Mouse (Mus musculus) gastrocnemius, adult 18-20 months (tissue): ENCODE measurements around the gene Clic6. TPM values are rescaled to one million over a fixed set of nuclear protein-coding genes. Genes with fewer than 3 reads are reported as not detected.
"Not testable (repeated sequence)": the region's sequence is repeated elsewhere in the genome, so short reads cannot be mapped to it uniquely, and the experiment has no call there.

Experiments
- DNase-seq: peaks from one replicate; pipeline ENCODE4 v3.0.0; 2021; ENCODE audit warnings: low spot score
- total RNA-seq, 2 experiments: library from RNA; stranded (reverse); gene quantifications; 2 replicates each; pipeline ENCODE4 v1.2.3; 2021

Clic6 gene
- total RNA-seq, 2 experiments from 2014 or later = 0.14 TPM; not detected in 1

- no peak for DNase-seq
Measured at GRCm38 (mm10) chr16:92470706-92471105, 14.8 kb upstream of the Clic6 start, which contains the start of gene Rcan1. TSS of gene Rcan1 (minus strand) at chr16:92470867.

DNA sequence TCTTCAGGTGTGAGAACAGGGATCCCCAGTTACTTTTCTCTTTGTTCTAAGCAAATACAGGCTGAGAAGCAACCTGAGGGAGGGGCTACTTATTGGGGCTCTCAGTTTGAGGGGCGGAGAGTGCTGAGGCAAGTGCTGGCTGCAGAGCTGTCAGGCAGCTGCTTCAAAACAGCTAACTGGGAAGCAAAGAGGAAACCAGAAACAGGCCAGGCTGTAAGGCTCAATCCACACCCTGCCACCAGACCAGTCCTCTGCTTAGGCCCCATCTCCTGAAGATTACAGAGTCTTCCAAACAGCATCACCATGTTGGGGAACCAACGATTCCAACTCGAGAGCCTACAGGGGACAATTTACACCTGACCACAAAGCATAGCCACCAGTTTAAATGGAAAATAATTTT is 12.6 kb upstream of the Clic6 start:
- no peak for DNase-seq

GRCm38 (mm10) chr16:92475093-92475860 is 10.3 kb upstream of the Clic6 start:
- DNase-seq = no peak

DNA sequence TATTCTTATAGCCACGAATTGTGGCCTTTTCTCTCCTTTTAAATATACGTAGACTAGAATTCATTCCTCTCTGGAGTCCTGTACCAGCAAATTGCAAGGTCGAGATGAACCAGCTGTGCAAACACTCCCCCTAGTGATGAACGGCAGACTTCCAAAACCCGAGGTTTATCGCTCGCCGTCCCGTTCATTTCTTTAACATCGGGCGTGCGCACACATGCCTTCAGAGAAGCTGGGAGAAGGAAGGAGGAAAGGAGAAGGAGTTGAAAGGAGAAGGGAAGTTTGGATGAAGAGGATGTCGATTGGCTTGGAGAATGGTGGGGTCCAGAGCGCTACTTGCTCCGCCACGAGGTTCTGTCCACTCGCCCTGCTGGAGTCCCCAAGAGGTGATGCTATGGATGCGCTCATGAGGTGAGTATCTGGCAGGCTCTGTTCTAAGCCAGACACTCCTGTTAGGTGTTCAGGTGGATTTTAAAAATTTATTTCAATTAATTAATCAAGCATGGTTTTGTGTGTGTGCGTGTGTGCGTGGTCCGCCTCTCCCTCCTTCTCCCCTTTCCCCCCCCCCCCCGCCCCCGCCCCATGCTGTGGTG is 6.9 kb upstream of the Clic6 start:
- DNase-seq = peak; percentile 70

- DNase-seq = no peak
Measured at GRCm38 (mm10) chr16:92487086-92487485, 1.6 kb downstream of the Clic6 start.

- peak; percentile 52 for DNase-seq
Measured at GRCm38 (mm10) chr16:92487489-92487888, 2.0 kb downstream of the Clic6 start.

DNA sequence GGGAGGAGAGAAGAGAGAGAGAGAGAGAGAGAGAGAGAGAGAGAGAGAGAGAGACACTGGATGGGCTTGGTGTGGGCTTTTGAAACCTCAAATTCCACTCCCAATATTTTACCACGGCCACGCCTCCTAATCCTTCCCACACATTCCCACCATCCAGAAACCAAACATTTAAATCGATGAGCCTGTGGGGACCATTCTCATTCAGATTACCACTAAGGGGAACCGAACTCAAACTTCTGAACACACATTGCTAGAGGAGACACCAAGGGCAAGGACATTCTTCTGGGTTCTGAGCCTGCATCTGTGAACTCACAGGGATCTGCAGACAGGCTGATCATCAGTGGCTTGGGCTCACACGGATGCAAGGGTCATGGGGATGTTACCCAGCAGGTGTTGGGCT is 2.9 kb downstream of the Clic6 start:
- DNase-seq = no peak

DNA sequence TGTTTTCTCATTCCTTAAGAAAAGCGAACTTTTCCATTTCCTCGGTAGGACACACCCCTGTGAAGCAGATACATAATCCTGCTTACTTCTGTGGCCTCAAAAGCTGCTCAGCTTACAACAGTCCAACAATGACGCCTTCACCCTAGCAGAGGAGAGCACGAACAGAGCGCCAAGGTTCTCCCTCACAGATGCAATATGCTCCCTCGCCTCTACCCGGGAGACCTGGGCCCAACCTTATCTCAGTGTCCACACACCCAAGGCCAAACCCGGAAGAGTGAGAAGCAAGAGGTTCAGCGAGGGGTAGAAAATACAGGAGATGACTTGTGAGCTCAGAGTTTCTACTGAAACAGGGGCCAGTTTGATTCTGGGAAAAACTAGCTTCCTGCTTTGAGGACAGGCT is 3.8 kb downstream of the Clic6 start:
- DNase-seq = no peak

DNA sequence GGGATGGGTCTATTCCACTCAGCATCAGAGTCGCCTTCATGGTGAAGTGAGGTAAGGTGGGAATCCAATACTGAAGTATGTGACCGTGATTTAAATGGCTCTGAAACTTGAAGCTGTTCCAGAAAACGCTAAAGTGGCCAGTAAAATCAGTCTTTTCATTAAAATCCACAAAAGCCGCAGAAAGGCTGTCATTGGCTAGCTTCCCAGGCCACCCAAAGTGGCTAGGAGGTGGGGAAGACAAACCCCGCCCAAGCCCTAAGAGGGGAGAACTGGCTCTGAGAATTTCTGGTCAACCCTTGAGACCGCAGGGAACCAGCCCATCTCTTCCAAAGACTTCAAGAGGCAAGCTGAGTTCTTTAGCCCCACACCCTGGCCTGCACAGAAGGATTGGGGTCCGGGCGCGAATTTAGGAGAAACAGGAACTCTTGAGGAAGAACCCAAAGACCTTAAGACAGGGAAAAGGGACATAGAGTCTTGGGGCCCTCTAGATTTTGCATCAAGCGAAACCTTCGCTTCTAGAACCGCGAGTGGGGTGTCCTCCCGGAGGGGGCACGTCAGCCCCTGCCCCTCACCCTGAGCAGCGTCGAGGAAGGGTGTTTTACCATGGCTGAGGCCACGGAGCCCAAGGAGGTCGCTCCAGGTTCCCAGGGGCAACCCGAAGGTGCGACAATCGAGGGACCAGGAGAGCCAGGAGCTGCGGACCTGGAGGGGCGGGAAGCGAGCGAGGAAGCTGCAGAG is 12.5 kb downstream of the Clic6 start:
- no peak for DNase-seq

DNA sequence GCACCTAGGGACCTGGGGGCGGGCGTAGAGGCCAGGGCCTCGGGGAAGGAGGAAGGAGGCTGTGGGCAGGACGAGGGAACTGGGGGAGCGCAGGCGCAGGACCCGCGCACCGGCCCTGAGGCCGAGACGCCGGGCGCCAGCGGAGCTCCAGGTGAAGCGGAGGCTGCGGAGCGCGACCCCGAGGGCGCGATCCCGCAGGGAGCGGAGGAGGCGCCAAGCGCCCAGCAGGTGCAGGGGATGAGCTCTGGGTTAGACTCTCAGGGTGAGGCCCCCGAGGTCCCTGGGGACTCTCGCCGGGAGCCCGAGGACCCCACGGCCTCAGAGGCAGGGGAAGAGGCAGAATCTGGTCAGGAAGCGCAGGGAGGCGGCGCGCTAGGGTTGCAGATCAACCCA is 13.0 kb downstream of the Clic6 start:
- no peak for DNase-seq

GRCm38 (mm10) chr16:92499324-92499723 is 13.8 kb downstream of the Clic6 start:
- no peak for DNase-seq

DNA sequence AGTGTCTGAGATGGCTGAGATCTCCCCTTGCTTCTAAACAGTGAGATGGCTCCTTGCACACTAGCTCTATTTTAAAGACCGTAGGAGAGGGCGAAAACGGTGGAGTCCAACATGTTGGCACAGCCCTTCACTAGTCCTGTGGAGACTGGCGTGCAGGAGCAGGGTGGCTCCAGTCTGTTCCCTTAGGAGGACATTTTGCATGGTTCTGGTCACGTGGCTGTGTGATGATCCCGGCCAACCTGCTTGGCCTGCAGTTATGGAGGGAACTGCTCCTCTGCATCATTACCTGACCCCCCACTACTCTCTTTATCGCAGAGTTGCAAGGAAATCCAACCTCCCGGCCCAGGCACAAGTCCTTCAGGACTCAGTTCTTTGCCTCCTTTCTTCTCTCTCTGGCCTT is 15.0 kb downstream of the Clic6 start:
- no peak for DNase-seq

DNA sequence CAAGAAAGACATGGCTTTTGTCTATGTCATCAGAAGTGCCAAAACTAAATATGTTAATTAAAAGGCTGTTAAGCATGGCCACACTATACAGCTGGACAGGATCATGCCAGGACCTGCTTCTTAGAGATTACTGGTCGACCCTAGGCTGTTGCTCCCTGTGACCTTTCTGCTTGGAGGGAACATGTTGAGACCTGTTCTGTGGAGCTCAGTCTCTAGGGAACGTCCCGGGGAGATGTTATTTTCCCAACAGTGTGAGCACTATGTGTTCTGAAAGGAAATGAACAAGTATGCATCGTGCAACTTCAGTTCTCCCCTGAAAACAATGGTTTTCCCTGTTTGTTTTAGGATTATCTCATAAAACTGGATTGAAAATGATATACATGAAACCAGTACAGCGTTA is 17.6 kb downstream of the Clic6 start:
- DNase-seq = no peak

DNA sequence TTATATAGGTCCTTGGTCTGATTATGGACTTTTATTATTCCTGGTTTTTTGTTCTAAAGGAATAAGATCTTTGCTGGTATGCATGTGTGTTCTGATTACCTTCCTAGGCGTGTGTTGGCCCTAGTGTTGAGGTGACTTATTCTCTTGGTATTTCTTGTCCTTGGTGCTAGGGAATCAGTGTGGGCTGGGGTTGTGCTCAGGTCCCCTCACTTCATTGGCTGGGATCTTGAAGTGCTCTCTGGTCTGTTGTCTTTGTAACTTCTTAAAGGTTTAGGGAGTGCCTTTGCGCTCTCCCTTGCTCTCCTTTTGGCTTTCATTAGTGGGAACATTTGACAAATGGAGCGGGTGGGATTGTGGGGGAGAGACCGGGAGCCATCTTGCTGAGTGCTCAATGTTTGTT is 22.0 kb downstream of the Clic6 start:
- no peak for DNase-seq

GRCm38 (mm10) chr16:92510835-92511772 is 25.6 kb downstream of the Clic6 start:
- no peak for DNase-seq

- DNase-seq = no peak
Measured at GRCm38 (mm10) chr16:92511773-92512391, 26.3 kb downstream of the Clic6 start.

GRCm38 (mm10) chr16:92514896-92515295 is 29.4 kb downstream of the Clic6 start:
- DNase-seq = not testable (repeated sequence)

DNA sequence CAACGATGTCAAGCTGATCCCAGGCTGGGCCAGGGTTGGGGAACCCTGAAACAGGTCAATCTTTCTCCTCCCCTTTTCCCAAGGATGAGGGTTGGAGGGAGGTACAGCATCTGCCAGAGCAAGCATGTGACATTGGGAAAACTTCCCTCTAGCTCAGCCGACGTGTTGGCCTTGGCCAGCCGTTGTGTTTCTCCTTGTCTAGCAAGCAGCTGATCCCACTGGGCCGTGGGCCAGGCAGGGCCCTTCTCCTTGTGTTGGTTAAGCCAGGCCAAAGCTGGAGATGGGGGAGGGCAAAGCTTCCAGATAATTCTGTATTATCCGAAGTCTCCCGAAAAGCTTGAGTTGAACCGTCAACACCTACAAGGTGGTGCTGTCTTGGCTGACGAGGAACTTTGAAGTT is 30.6 kb downstream of the Clic6 start:
- DNase-seq = no peak

GRCm38 (mm10) chr16:92518718-92519117 is 33.2 kb downstream of the Clic6 start:
- DNase-seq = no peak

DNA sequence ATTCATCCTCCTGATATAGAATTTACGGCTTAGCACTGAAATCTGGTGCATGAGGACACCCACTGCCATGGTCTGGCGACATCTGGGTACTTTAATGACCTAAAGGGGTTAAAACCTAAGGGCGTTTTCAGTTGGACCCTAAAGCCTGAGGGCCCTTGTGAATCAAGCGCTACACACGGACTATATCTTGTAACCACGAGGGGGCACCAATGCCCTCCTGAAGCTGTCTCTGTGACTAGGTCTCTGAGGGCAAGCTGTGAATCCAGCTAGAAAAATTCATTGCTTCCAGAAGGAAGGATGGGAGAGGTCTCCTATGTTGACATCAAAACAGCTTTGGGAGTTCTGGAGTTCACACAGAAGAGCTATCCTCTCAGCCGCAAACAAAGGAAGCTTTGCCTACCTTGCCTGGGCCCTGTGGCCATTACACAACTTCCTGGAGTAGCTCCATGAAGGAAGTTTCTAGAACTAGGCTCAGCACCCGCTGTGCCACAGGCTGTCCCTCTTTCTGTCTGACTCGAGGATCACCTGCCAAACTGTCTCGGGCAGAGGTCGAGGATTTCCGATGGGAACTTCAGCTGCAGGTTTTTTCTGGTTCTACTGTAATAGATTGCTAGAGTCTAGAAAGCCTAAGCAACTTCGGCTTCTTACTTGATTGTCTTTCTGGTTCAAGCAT is 34.4 kb downstream of the Clic6 start:
- DNase-seq = peak; percentile 11
